Mouse (Mus musculus) hindbrain, embryonic 10.5 days (tissue): ENCODE results near the gene Ssbp1. TPM values are rescaled to one million over a fixed set of nuclear protein-coding genes. Genes with fewer than 3 reads are reported as not detected.

Experiments used
- DNase-seq: peaks from one replicate; pipeline ENCODE4 v3.0.0-alpha.2; 2017; ENCODE audit warnings: low spot score
- H3K27ac ChIP-seq: fragments of 300-500 bp; sonication (generic); 2 replicates; pipeline ENCODE4 v1.5.1; 2016; ENCODE audit warnings: mild to moderate bottlenecking, moderate library complexity
- H3K27me3 ChIP-seq: fragments of 300-500 bp; sonication (generic); 2 replicates; pipeline ENCODE4 v1.6.1; 2016; ENCODE audit warnings: mild to moderate bottlenecking; ENCODE audit not compliant: poor library complexity, insufficient read depth, severe bottlenecking
- H3K36me3 ChIP-seq: fragments of 300-500 bp; sonication (generic); 2 replicates; pipeline ENCODE4 v1.6.1; 2016; ENCODE audit warnings: mild to moderate bottlenecking, moderate library complexity
- H3K4me1 ChIP-seq: fragments of 300-500 bp; sonication (generic); replicated peaks from 2 replicates; pipeline ENCODE4 v1.6.1; 2016; ENCODE audit warnings: mild to moderate bottlenecking
- H3K4me3 ChIP-seq: fragments of 300-500 bp; sonication (generic); 2 replicates; pipeline ENCODE4 v1.5.1; 2016; ENCODE audit warnings: mild to moderate bottlenecking, moderate library complexity
- H3K9me3 ChIP-seq: fragments of 300-500 bp; sonication (generic); 2 replicates; pipeline ENCODE4 v1.6.1; 2016; ENCODE audit warnings: mild to moderate bottlenecking, moderate library complexity
- WGBS: fragments of 180-500 bp; shearing (Covaris S2); methylation state at CpG from one replicate; pipeline ENCODE4 v1.1.7; 2016; 5-methylcytosine and 5-hydroxymethylcytosine counted together
- polyA plus RNA-seq: library from polyadenylated mRNA; unstranded; fragments of >200 nt; fragmentation: Nextera tagmentation; extraction: Ambion mirVana; gene quantifications from 2 replicates; pipeline ENCODE4 v1.2.1, GENCODE M21; 2016

Gene Ssbp1
- polyA plus RNA-seq, 1 experiment from 2014 or later = 175 TPM

GRCm38 (mm10) chr6:40435151-40436046 is 35.8 kb upstream of the Ssbp1 start:
- 1% methylated on average over 72 of the region's 72 CpGs for WGBS
- Histone ChIP-seq H3K27ac (peak overlapping the region; percentile 96), H3K36me3 (no peaks in the 10 kb centered on the region), H3K4me1 (peaks cover 21% of the 10 kb centered on the region), H3K9me3 (no peaks in the 10 kb centered on the region), H3K27me3 (peaks cover 34% of the 10 kb centered on the region), H3K4me3 (peak overlapping the region; percentile 88)
- peak; percentile 66 for DNase-seq

- under 1% methylated on average over 38 of the region's 38 CpGs for WGBS
- H3K4me3 ChIP-seq = peak within 1 kb of the TSS; percentile 88
- peak; percentile 78 for DNase-seq
- H3K36me3 ChIP-seq = no peaks in the 10 kb centered on the region
- H3K9me3 ChIP-seq = no peaks in the 10 kb centered on the region
- H3K27ac ChIP-seq = peak within 1 kb of the TSS; percentile 96
- peaks cover 37% of the 10 kb centered on the region for H3K27me3 ChIP-seq
- H3K4me1 ChIP-seq = peaks cover 21% of the 10 kb centered on the region
Observed at GRCm38 (mm10) chr6:40436047-40436483, 35.1 kb upstream of the Ssbp1 start, which contains the start of gene E330009J07Rik. E330009J07Rik (minus strand) TSS chr6:40436135.

GRCm38 (mm10) chr6:40438936-40439335 is 32.2 kb upstream of the Ssbp1 start, which contains the start of gene Wee2:
Wee2 (plus strand) TSS chr6:40439088.
- peaks cover 51% of the 10 kb centered on the region for H3K27me3 ChIP-seq
- no peak for DNase-seq
- no peaks in the 10 kb centered on the region for H3K9me3 ChIP-seq
- no peak within 1 kb of the TSS for H3K4me3 ChIP-seq
- no peaks in the 10 kb centered on the region for H3K36me3 ChIP-seq
- H3K27ac ChIP-seq = no peak within 1 kb of the TSS
- peaks cover 18% of the 10 kb centered on the region for H3K4me1 ChIP-seq
- 80% methylated on average over 5 of the region's 5 CpGs for WGBS

- no peak for DNase-seq
Observed at GRCm38 (mm10) chr6:40439731-40440130, 31.4 kb upstream of the Ssbp1 start.

GRCm38 (mm10) chr6:40441276-40441675 is 29.9 kb upstream of the Ssbp1 start:
- no peak for DNase-seq
- Histone ChIP-seq H3K9me3 (no peaks in the 10 kb centered on the region), H3K4me3 (no peak overlapping the region), H3K4me1 (peaks cover 2% of the 10 kb centered on the region; the same call in 1 of the 2 replicates), H3K36me3 (no peaks in the 10 kb centered on the region), H3K27ac (no peak overlapping the region), H3K27me3 (peaks cover 54% of the 10 kb centered on the region)
- 79% methylated on average over 3 of the region's 3 CpGs for WGBS

More at GRCm38 (mm10) chr6:40439731-40440130, 31.4 kb upstream of the Ssbp1 start:
- H3K27ac ChIP-seq = no peak overlapping the region
- WGBS = 54% methylated on average over 12 of the region's 12 CpGs
- no peaks in the 10 kb centered on the region for H3K9me3 ChIP-seq
- peaks cover 54% of the 10 kb centered on the region for H3K27me3 ChIP-seq
- H3K36me3 ChIP-seq = no peaks in the 10 kb centered on the region
- H3K4me3 ChIP-seq = no peak overlapping the region
- peaks cover 10% of the 10 kb centered on the region for H3K4me1 ChIP-seq

GRCm38 (mm10) chr6:40441755-40442154 is 29.4 kb upstream of the Ssbp1 start:
- 41% methylated on average over 3 of the region's 3 CpGs for WGBS
- no peaks in the 10 kb centered on the region for H3K36me3 ChIP-seq
- H3K27me3 ChIP-seq = peaks cover 50% of the 10 kb centered on the region
- no peaks in the 10 kb centered on the region for H3K4me1 ChIP-seq
- DNase-seq = no peak
- H3K4me3 ChIP-seq = no peak overlapping the region
- no peak overlapping the region for H3K27ac ChIP-seq
- H3K9me3 ChIP-seq = no peaks in the 10 kb centered on the region

- H3K36me3 ChIP-seq = no peaks in the 10 kb centered on the region
- no peaks in the 10 kb centered on the region for H3K9me3 ChIP-seq
- no peak overlapping the region for H3K27ac ChIP-seq
- H3K27me3 ChIP-seq = peaks cover 36% of the 10 kb centered on the region
- H3K4me3 ChIP-seq = no peak overlapping the region
- DNase-seq = no peak
- WGBS = 50% methylated on average over 10 of the region's 10 CpGs
- no peaks in the 10 kb centered on the region for H3K4me1 ChIP-seq
Observed at GRCm38 (mm10) chr6:40443281-40443928, 27.7 kb upstream of the Ssbp1 start.

GRCm38 (mm10) chr6:40448626-40449025 is 22.5 kb upstream of the Ssbp1 start:
- 0 out of 2 replicates have a peak, but pooled peaks cover 6% of the 10 kb centered on the region for H3K27me3 ChIP-seq
- no peaks in the 10 kb centered on the region for H3K36me3 ChIP-seq
- H3K9me3 ChIP-seq = no peaks in the 10 kb centered on the region
- no peak overlapping the region for H3K27ac ChIP-seq
- no peaks in the 10 kb centered on the region for H3K4me1 ChIP-seq
- H3K4me3 ChIP-seq = no peak overlapping the region
- no peak for DNase-seq

- Histone ChIP-seq H3K36me3 (no peaks in the 10 kb centered on the region), H3K27ac (no peak overlapping the region), H3K4me3 (no peak overlapping the region), H3K9me3 (no peaks in the 10 kb centered on the region), H3K4me1 (no peaks in the 10 kb centered on the region), H3K27me3 (no peaks in the 10 kb centered on the region)
- WGBS = 20% methylated on average over 7 of the region's 7 CpGs
- DNase-seq = no peak
Observed at GRCm38 (mm10) chr6:40454436-40455041, 16.6 kb upstream of the Ssbp1 start.

GRCm38 (mm10) chr6:40465710-40466109 is 5.4 kb upstream of the Ssbp1 start:
- H3K4me1 ChIP-seq = no peaks in the 10 kb centered on the region
- 55% methylated on average over 6 of the region's 6 CpGs for WGBS

GRCm38 (mm10) chr6:40471720-40472010 is 513 bp downstream of the Ssbp1 start:
- Histone ChIP-seq H3K36me3 (peaks cover 38% of the 10 kb centered on the region), H3K9me3 (no peaks in the 10 kb centered on the region), H3K4me1 (peaks cover 6% of the 10 kb centered on the region), H3K27me3 (no peaks in the 10 kb centered on the region), H3K4me3 (peak overlapping the region; percentile 80), H3K27ac (peak overlapping the region; percentile 98)
- WGBS = 1% methylated on average over 7 of the region's 7 CpGs
- DNase-seq = no peak

More at GRCm38 (mm10) chr6:40465710-40466109, 5.4 kb upstream of the Ssbp1 start:
- Histone ChIP-seq H3K27me3 (no peaks in the 10 kb centered on the region), H3K4me3 (no peak overlapping the region), H3K36me3 (no peaks in the 10 kb centered on the region), H3K9me3 (no peaks in the 10 kb centered on the region), H3K27ac (no peak overlapping the region)
- no peak for DNase-seq

GRCm38 (mm10) chr6:40476132-40476531 is 5.0 kb downstream of the Ssbp1 start:
- Histone ChIP-seq H3K4me1 (peaks cover 6% of the 10 kb centered on the region), H3K9me3 (no peaks in the 10 kb centered on the region), H3K27ac (no peak overlapping the region), H3K4me3 (no peak overlapping the region), H3K36me3 (peaks cover 72% of the 10 kb centered on the region), H3K27me3 (no peaks in the 10 kb centered on the region)
- no peak for DNase-seq
- 93% methylated on average over 4 of the region's 4 CpGs for WGBS

GRCm38 (mm10) chr6:40479705-40480104 is 8.6 kb downstream of the Ssbp1 start:
- no peaks in the 10 kb centered on the region for H3K9me3 ChIP-seq
- DNase-seq = no peak
- 86% methylated on average over 1 of the region's 1 CpGs for WGBS
- H3K27me3 ChIP-seq = no peaks in the 10 kb centered on the region
- no peak overlapping the region for H3K27ac ChIP-seq
- no peaks in the 10 kb centered on the region for H3K4me1 ChIP-seq
- no peak overlapping the region for H3K4me3 ChIP-seq
- peaks cover 89% of the 10 kb centered on the region for H3K36me3 ChIP-seq
